Mouse (Mus musculus): ENCODE results near the gene Pde8a. TPM values are rescaled to one million over a fixed set of nuclear protein-coding genes. Genes with fewer than 3 reads are reported as not detected.
"Not testable (repeated sequence)": the region's sequence is repeated elsewhere in the genome, so short reads cannot be mapped to it uniquely, and the experiment has no call there.

The Pde8a gene
- total RNA-seq (2021), result 10 to 100 TPM in 1 of 2 experiments, 1 to 10 TPM in 1; 7.2 to 16.5 TPM
- long read RNA-seq, experiment 1, transcript Pde8a-201 (22 exons, 3,802 nt), result major isoform, 32 of 32 reads
- long read RNA-seq, experiment 1, partial matches to known transcripts, result 0 of 32 reads
- long read RNA-seq, experiment 1, other reads (novel, unspliced or antisense), result 0 of 32 reads
- long read RNA-seq, experiment 2, transcript Pde8a-201 (22 exons, 3,802 nt), result major isoform, 12 of 16 reads
- long read RNA-seq, experiment 2, partial matches to known transcripts, result 1 of 16 reads
- long read RNA-seq, experiment 2, other reads (novel, unspliced or antisense), result 3 of 16 reads

DNA sequence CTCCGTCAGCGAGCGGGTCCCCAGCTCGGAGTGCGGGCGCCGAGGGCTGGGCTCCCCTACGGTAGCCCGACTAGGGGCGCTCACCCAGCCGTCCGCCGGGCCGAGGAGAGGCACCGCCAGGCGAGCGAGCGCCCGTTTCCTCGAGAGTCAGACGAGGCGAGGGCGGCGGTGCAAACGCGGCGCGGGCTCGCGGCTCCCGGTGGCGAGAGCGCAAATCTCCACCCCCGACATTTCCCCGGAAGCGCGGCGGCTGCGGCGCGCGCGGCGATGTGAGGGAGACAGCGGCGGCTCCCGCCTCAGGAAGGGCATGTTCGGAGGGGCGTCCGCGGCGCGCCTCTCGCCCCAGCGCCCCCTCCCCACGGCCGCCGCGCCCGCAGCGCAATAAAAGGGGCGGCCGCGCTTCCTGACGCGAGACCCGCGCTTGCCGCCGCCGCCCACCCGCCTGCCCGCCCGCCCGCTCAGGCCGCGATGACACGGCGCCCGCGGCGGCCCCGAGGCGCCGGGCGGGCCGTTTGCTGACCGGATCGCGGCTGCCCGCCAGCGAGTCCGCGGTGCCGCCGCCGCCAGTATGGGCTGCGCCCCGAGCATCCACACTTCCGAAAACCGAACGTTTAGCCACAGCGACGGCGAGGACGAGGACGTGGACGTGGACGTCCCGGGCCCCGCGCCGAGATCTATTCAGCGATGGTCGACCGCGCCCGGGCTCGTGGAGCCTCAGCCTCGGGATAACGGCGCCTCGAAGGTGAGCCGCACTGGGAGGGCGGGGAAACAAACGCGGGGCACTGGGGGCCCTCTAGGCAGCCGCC is at the start of gene Pde8a:
Gene Pde8a, plus strand, starts transcription at position 250 of the 806 bp plus-strand sequence.
- peak; percentile 58 for DNase-seq
- peak within 1 kb of the TSS; percentile 91 for H3K4me3 ChIP-seq
- H3K27ac ChIP-seq, result peak within 1 kb of the TSS; percentile 98
- intact Hi-C loops (cut with DNase I), result loop anchor here (2.0 to 5.0 kb wide), 2 partner anchors 46 to 131 kb away; partner anchors contain the start of gene Rps17
- no peak for TF ChIP-seq CTCF (IDR thresholded peaks at IDR 0.05)

DNA sequence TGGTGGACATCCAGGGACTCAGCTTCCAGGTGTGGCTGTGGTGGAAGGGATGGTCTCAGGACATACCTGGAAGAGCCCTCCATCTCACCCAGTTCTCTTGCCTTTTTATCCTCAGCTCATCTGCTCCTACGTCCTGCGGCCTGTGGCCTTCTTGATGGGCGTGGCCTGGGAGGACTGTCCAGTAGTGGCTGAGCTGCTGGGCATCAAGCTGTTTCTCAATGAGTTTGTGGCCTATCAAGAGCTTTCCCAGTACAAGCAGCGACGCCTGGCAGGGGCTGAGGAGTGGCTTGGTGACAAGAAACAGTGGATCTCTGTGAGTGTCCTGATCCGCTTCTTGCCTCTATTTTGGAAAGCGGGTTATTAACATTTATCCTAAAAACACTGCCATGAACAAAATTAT is 49.0 kb upstream of the Pde8a start:
- Histone ChIP-seq H3K27ac (no peak overlapping the region), H3K4me3 (no peak overlapping the region)
- intact Hi-C loops (cut with DNase I), result no loop called here
- DNase-seq, result no peak
- no peak for TF ChIP-seq CTCF (IDR thresholded peaks at IDR 0.05)

DNA sequence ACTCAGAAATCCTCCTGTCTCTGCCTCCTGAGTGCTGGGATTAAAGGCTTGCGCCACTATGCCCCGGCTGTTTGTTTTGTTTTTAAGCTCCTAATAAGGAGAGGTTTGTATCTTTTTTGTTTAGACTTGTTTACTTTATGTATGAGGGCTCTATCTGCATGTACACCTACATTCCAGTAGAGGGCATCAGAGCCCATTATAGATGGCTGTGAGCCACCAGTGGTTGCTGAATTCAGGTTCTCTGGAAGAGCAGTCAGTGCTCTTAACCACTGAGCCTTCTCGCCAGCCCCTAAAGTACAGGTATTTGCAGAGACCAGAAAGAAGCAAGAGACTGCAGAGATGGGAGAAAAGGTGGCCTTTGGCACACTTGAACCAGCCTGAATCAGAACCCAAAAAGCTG is 46.3 kb upstream of the Pde8a start:
- peak; percentile 56 for DNase-seq
- no peak overlapping the region for H3K27ac ChIP-seq
- peak; percentile 84 for TF ChIP-seq CTCF (IDR thresholded peaks at IDR 0.05)
- H3K4me3 ChIP-seq, result no peak overlapping the region
- intact Hi-C loops (cut with DNase I), result loop anchor here (1.0 to 5.0 kb wide), 2 partner anchors 45 to 169 kb away; partner anchors contain the start of gene Pde8a

DNA sequence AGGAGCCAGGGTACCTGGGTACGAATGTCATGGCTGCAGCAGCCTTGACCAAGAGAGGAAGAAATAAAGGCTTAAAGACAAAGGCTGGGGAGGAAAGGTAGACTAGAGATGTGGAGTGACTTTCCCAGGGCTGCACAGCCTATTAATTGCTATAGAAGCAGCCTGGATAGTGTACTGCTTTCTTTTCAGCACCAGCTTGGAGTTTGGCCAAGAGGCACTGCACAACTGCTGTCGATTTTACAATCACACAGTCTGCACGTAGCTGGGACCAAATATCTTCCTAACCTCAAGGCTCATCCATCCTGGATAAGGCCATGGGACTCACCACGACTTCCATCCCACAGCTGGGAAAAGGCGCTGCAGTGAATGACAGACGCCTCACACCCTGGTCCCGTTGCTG is 44.0 kb upstream of the Pde8a start:
- no peak for DNase-seq
- H3K4me3 ChIP-seq, result no peak overlapping the region
- intact Hi-C loops (cut with DNase I), result loop anchor here (5.0 kb wide), 1 partner anchor 43 kb away; the partner anchor contains the start of gene Pde8a
- H3K27ac ChIP-seq, result no peak overlapping the region
- no peak for TF ChIP-seq CTCF (IDR thresholded peaks at IDR 0.05)

DNA sequence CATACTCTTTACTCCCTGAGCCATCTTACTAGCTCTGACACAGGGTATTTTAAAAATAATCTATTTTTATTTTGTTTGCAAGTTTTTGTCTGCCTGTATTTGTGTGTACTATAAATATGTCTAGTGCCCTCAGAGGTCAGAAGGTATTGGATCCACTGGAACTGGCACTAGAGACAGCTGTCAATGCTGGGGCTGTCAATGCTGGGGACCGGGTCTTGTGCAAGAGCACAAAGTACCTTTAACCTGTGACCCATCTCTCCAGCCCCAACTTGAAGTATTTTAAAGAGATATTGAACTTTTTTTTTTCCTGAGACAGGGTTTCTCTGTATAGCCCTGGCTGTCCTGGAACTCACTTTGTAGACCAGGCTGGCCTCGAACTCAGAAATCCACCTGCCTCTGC is 39.5 kb upstream of the Pde8a start:
- no peak for TF ChIP-seq CTCF (IDR thresholded peaks at IDR 0.05)
- intact Hi-C loops (cut with DNase I), result no loop called here
- DNase-seq, result no peak
- H3K4me3 ChIP-seq, result no peak overlapping the region
- no peak overlapping the region for H3K27ac ChIP-seq

DNA sequence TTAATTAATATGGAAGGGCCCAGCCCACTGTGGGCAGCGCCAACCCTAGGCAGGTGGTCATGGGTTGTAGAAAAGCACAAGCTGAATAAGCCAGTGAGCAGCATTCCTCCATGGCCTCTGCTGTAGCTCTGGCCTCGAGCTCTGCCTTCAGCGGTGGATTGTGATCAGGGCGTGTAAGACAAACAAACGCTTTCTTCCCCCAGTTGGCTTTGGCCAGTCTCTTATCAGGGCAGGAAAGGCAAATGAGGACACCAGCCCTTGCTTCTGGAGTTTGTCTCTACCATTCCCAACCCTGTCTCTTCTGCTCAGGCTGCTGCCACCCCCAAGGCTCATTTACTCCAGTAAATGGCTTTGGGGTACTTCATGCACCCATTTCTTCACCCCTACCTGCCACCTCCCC is 38.7 kb upstream of the Pde8a start:
- intact Hi-C loops (cut with DNase I), result no loop called here
- Histone ChIP-seq H3K27ac (no peak overlapping the region), H3K4me3 (no peak overlapping the region)
- no peak for TF ChIP-seq CTCF (IDR thresholded peaks at IDR 0.05)
- no peak for DNase-seq

DNA sequence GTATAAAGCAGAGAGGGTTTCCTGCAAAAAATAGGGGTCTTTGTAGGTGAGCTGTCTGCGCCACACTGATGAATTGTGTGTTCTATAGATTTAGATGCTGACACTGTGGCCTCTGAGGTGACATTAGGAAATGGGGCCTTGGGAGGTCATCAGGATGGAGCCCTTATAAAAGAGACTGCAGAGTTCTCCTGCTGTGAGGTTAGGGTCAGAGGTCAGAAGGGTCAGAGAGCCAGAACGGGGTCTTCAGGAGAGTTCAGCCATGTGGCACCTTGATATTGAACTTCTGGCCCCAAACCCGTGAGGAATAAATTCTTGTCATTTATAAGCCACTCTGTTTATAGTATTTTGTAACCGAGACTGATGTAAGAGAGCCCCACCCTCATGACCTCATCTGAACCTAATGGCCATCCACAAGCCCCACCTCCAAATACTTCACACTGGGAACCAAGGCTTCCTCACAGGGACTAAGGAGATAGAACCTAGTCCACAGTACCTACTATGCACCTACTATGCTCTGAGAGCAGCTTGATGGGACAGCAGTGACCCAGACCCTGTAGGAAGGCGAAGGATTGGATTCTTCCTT is 37.1 kb upstream of the Pde8a start:
- H3K27ac ChIP-seq, result no peak overlapping the region
- TF ChIP-seq CTCF (IDR thresholded peaks at IDR 0.05), result no peak
- intact Hi-C loops (cut with DNase I), result no loop called here
- peak; percentile 32 for DNase-seq
- no peak overlapping the region for H3K4me3 ChIP-seq

DNA sequence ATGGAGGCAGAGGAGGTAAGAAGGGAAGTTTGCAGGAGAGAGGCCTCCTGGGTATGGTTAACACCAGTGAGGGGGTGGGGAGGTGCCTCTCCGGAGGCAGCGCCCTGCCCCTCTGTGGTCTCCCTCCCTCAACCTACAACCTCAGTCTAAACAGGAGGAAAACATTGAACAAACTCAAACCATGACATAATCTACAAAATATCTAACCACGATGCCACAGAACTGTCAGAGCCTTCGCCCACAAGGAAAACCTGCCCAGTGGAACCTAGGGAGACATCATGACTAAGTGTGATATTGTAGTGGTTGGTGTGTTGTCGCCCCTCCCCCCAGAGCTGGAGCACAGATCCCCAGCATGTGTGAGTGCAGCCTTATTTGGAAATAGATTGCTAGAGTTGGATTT is 33.9 kb upstream of the Pde8a start:
- intact Hi-C loops (cut with DNase I), result no loop called here
- Histone ChIP-seq H3K27ac (no peak overlapping the region), H3K4me3 (no peak overlapping the region)
- TF ChIP-seq CTCF (IDR thresholded peaks at IDR 0.05), result no peak
- peak; percentile 36 for DNase-seq

DNA sequence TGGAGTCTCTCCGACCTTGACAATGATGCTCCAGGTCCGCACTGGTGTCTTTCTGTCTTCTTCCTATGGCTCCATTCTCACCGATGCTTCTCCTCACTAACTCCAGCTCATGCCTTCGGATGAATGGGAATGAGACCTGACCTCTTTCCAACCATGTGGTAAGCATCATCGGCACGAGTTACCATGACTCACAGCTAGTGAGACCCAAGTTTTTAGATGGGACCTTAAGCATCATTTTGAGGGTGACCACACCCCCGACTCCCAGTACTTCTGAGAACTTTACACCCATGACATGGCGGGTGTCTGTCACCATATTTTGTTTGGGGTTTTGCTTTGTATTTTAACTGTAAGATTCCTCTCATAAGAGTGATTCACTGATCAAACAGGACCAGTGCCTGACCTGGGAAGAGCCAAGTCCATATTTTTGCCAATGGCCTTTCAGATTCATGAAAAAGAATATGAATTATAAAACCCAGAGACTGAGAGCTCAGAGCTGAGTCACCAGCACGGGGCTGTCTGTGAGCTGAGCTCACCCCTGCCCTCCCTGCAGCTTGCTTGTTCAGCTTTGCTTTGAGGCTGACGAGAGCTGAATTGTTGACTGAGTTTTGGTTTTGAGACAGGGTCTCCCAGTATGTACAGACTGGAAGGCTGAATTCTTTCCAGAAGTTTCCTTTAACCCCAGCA is 30.8 kb upstream of the Pde8a start:
- TF ChIP-seq CTCF (IDR thresholded peaks at IDR 0.05), result no peak
- intact Hi-C loops (cut with DNase I), result no loop called here
- H3K27ac ChIP-seq, result peak overlapping the region; percentile 78
- no peak overlapping the region for H3K4me3 ChIP-seq
- peak; percentile 54 for DNase-seq

DNA sequence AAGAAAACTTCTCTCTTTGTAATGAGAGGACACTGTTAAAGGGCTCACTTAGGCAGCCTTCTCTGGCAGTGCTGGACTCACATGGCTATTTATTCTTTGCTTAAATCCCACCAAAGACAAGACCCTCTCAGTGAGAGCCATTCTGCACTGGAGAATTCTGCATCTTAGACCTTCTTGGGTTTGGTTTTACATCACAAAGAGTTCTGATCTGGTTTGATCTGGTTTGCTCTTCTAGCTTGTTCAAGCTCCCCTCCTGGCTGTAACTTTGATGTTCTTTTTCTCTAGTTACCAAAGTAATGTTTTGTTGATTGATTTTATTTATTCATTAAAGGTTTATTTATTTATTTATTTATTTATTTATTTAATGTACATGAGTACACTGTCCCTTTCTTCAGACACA is 30.2 kb upstream of the Pde8a start:
- peak overlapping the region; percentile 78 for H3K27ac ChIP-seq
- DNase-seq, result no peak
- intact Hi-C loops (cut with DNase I), result no loop called here
- H3K4me3 ChIP-seq, result no peak overlapping the region
- TF ChIP-seq CTCF (IDR thresholded peaks at IDR 0.05), result no peak

DNA sequence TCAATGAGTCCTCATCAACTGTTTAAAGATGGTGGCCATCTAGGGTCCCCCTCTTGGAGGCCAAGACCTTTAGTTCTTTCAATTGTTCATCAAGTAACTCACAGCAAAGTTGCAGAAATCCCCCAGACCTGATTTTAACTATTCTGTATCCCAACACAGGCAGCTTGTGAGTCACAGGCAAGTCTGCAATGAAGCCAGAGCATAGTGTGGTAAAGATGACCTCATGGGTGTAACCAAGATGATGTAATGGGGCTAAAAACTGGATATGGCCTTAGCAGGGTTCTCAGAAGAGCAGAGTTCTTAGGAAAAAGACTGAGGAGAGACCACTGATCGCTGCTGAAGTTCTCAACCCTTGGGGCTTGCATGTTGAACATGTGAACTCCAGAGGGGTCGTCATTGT is 29.3 kb upstream of the Pde8a start:
- Histone ChIP-seq H3K4me3 (no peak overlapping the region), H3K27ac (peak overlapping the region; percentile 78; the same call in 1 of the 2 replicates)
- intact Hi-C loops (cut with DNase I), result no loop called here
- TF ChIP-seq CTCF (IDR thresholded peaks at IDR 0.05), result no peak
- no peak for DNase-seq

DNA sequence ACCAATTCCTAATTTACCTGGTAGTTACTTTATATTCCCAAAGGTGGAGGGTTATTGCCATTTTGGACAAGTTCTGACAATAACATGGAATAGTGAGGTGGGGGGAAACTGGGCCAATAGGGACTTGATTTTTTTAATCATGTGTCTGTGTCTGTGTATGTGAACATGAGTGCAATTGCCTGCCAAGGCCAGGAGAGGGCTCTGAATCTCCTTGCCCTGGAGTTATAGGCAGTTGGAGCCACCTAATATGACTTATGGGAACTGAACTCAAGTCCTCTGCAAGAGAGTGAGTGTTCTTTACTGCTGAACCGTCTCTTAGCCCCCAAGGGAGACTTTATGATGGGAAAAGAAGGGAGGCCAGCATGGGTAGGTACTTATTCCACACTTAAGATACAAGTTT is 28.7 kb upstream of the Pde8a start:
- Histone ChIP-seq H3K27ac (peak overlapping the region; percentile 2; the same call in 1 of the 2 replicates), H3K4me3 (no peak overlapping the region)
- intact Hi-C loops (cut with DNase I), result no loop called here
- no peak for DNase-seq
- no peak for TF ChIP-seq CTCF (IDR thresholded peaks at IDR 0.05)

DNA sequence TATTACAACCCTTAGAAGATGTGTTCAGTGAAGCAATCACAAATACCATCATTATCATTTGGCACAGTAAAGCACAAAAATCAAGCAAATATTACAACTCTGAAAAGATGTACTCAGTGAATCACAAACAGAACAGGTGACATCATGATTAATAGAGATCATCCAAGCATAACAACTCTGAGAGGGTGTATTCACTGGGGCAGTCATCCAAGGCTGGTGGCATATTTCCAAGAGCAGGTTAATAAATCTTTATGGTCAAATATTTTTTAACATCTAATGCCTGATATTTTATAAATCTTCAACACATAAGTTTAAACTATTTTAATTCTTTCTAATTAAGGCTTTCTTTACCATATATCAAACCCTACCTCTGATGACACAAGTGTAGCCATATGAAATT is 27.4 kb upstream of the Pde8a start:
- DNase-seq, result peak; percentile 36
- H3K4me3 ChIP-seq; H3K27ac ChIP-seq; intact Hi-C loops (cut with DNase I): not testable (repeated sequence)
